Mouse (Mus musculus): ENCODE results near the gene Tbc1d21.
A peak's percentile ranks its signal among the peaks of the same experiment; 100 is the strongest.

Gene Tbc1d21

DNA sequence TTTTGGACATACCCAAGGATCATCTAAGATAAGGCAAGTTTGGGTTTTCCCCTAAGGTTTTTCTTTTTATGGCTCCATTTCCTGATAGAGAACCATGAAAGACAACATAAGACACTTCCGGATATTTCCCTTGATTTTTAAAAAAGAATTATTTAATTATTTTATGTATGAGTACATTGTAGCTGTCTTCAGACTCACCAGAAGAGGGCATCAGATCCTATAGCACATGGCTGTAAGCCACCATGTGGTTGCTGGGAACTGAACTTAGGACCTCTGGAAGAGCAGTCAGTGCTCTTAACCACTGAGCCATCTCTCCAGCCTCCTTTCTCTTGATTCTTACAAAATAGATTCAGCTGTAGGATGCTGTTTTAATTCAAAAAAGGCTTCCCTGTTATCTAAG lies 28.5 kb downstream of the Tbc1d21 start:
- DNase-seq (ENCODE audit: low read depth, low spot score): no peak

- DNase-seq (ENCODE audit: low read depth, low spot score): no peak
Measured at GRCm38 (mm10) chr9:58336650-58337281, 33.5 kb downstream of the Tbc1d21 start.

GRCm38 (mm10) chr9:58331276-58331675 lies 39.0 kb downstream of the Tbc1d21 start:
- DNase-seq (ENCODE audit: low read depth, low spot score): no peak

DNA sequence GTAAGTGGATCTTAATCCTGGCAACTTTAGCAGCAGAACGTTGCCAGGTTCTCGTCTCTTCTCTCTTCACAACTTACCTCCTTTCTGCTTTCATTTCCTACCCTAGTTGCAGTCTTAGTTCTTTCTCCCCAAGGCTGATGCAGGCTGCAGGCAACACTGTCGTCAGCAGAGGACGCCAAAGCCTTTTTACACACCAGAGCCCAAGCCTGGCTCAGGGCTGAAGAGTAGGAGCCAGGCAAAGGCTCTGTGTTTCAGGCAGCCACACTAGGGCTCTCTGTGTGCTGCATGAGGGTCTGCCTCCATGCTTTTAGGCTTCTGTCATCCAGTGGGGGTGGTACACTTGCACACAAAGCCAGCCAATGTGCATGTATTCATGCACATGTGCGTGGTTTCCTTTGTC lies 40.0 kb downstream of the Tbc1d21 start:
- DNase-seq (ENCODE audit: low read depth, low spot score): peak; percentile 53

DNA sequence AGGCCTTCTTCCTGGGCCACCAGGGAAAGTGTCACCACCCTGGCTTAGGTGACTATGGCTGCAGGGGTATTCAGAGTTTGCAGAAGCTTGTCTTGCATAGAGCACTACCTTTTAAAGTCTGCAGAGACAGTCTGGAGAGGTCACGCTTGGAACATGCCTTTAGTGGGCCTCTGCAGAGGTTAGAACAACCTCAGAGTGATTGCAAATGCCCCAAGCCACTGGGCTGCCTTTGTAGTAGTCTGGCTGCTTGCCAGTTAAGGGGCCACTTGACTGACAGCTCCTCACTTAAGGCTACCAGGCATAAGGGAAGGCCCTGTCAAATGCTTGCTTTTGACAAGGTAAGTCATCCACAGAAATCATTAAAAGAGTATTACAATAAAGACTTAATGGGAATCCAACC lies 42.9 kb downstream of the Tbc1d21 start:
- DNase-seq (ENCODE audit: low read depth, low spot score): no peak

- DNase-seq (ENCODE audit: low read depth, low spot score): peak; percentile 49
Measured at GRCm38 (mm10) chr9:58326477-58327180, 43.6 kb downstream of the Tbc1d21 start.

GRCm38 (mm10) chr9:58321681-58322080 lies 48.6 kb downstream of the Tbc1d21 start:
- no peak for DNase-seq (ENCODE audit: low read depth, low spot score)

DNA sequence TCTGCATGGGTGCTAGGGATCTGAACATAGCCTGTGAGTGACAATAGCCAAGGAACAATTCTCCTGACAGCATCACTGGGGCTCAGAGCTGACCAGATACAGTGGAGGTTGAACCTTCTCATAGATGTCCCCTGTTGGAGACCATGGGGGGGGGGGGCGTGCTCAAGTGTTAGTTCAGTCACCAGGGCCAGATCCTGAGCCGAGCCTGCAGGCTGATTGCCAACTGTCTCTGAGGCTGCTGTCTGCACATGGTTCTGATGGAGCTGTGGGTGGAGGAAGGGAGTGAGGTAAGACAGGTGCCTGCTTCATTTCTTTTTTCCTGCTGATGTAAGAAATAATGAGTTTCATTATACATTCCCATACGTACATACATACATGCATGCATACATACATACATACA lies 51.9 kb downstream of the Tbc1d21 start:
- no peak for DNase-seq (ENCODE audit: low read depth, low spot score)

DNA sequence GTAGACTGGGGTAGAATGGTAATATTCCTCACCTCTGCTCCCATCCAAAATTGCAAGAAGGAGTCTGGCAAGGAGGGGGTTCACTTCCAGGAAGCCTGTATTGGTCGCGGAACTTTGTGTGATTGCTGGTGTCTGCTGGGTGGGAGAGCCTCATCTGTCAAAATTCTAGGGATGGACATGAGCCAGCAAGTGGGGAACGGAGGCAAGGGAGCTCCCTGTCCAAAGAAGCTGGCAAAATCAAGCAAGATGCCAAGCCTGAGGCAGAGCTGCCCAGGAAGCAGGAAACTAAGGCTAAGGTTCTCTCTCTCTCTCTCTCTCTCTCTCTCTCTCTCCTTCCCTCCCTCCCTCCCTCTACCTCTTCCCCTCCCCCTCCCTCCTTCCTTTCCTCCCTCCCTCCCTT lies 52.9 kb downstream of the Tbc1d21 start:
- no peak for DNase-seq (ENCODE audit: low read depth, low spot score)

DNA sequence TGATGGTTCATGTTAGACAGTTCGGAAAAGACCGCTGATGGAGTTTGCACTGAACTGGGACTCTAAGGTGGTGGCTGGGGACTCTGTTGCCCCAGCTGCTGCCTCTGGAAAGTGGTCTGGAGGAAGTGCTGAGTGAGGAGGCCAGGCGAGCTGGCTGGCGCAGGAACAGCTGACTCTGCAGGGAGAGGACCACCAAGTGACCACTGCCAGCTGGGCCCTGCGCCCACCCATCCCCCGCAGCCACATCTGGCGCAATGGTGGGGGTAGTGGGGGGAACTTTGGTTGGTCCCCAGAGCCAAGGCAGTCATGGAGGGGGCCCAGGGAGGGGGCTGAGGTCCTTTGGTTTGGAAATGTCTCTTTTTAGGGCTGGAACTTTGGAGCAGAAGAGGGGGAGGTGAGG lies 53.5 kb downstream of the Tbc1d21 start:
- no peak for DNase-seq (ENCODE audit: low read depth, low spot score)

- DNase-seq (ENCODE audit: low read depth, low spot score): no peak
Measured at GRCm38 (mm10) chr9:58315850-58316249, 54.4 kb downstream of the Tbc1d21 start.

GRCm38 (mm10) chr9:58314682-58315360 lies 55.4 kb downstream of the Tbc1d21 start:
- no peak for DNase-seq (ENCODE audit: low read depth, low spot score)

DNA sequence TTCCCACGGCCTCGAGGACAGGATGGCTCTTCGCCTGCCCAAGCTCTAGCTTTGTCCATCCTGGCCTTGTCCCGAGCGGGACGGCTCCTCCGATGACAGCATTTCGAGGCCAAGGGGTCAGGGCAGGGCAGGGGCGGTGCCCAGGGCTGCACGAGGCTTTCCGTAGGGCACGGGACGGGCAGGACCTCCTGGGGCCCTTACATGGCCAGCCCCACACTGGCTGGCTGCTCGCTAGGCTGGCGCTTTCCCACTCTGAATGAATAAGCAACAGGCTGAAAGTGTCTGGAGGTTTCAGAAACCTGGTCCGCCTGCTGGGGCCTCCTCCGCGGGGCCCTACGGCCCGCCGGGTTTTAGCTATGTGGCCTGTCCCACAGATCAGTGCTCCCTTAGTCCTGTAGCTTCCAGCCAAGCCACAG lies 57.3 kb downstream of the Tbc1d21 start, which contains the start of gene Loxl1:
Loxl1 (minus strand) TSS at position 243 of the 416 bp plus-strand sequence.
- DNase-seq (ENCODE audit: low read depth, low spot score): no peak

DNA sequence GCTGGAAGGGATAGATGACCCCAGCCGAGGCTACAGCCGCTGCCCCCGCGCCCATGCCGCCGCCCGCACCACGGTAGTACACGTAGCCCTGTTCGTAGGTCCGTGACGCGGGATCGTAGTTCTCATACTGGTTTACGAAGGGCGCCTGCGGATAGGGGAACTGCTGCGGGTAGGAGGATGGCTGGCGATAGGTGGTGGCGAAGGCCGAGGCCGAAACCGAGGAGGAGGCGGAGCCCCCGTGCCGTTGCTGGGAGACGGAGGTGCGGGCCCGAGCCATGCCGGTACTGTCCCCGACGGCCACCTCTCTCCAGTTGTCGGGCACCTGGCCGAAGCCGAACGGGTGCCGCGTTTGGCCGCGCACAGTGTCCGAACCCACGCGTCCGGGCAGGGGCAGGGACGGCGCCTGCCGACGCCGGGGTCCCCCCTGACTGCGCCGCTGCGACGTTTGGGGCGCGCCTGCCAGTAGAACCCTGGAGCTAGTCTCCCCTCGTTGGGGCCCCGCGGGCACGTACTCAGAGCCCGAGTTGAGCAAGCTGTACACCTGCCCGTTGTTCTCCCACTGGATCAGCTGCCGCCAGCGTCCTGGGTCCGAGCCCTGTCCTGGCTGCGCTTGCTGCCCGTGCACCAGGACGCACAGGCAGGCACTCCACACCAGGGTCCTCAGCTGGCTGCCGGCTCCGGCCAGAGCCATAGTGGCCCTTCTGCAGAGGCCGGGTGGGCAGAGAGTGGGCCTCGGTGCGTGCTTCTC lies 57.9 kb downstream of the Tbc1d21 start:
- DNase-seq (ENCODE audit: low read depth, low spot score): no peak

GRCm38 (mm10) chr9:58311191-58311910 lies 58.9 kb downstream of the Tbc1d21 start:
- no peak for DNase-seq (ENCODE audit: low read depth, low spot score)

DNA sequence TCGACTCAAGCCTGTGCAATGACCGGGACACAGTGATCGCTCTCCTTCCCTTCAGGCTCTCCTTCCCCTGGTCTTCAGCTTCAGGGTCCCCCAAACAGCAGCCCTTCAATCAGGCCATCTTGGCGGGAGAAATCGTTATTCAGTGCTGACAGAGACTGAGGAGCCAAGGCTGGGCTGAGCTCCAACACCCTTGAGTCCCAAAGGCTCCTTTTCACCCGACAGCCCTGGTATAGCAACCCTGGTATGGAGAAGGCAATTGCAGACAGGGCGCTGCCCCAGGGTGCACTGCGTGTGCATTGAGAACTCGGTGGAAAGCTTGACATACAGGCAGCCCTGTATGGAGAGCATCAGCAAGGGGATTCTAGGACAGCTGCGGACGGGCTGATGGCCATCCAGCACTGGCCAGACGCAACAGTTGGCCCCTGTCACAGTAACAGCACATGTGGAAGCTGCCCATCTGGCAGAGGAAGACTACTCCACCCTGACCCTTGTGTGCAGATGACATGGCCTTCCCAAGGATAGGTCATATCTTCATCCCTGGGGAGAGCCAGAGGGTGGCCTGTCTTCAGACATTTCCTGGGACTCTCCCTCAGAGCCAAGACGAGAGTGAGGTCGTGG lies 60.1 kb downstream of the Tbc1d21 start:
- no peak for DNase-seq (ENCODE audit: low read depth, low spot score)
